Mouse (Mus musculus): ENCODE measurements at regions not wholly inside any gene's neighbourhood (a gene's known extent, or its start where the extent isn't known, plus 50 kb on each side); places are given as distances from the start of the nearest gene placed in this dataset.
"Not testable (repeated sequence)": the region's sequence is repeated elsewhere in the genome, so short reads cannot be mapped to it uniquely, and the experiment has no call there.

- no peaks in the 10 kb centered on the region for H3K27me3 ChIP-seq (ENCODE audit: control insufficient read depth, insufficient read depth, low read length, poor library complexity, severe bottlenecking)
- no peak overlapping the region for H3K9ac ChIP-seq (ENCODE audit: low read depth, poor library complexity, severe bottlenecking)
- no peaks in the 10 kb centered on the region for H3K4me1 ChIP-seq (ENCODE audit: control insufficient read depth, insufficient read depth, low read length)
- no peaks in the 10 kb centered on the region for H3K36me3 ChIP-seq (ENCODE audit: control insufficient read depth, insufficient read depth, low read length, poor library complexity, severe bottlenecking)
- H3K4me3 ChIP-seq (ENCODE audit: low read depth, low read length): no peak overlapping the region
- TF ChIP-seq CTCF (IDR thresholded peaks at IDR 0.05; ENCODE audit: low read depth, low read length) (no peak), EP300 (IDR thresholded peaks at IDR 0.05; ENCODE audit: insufficient read depth, low read depth, low read length) (no peak), POLR2A (IDR thresholded peaks at IDR 0.05; ENCODE audit: insufficient read depth, low read length) (no peak)
- H3K27ac ChIP-seq (ENCODE audit: insufficient read depth, low read length): no peak overlapping the region
- no peaks in the 10 kb centered on the region for H3K9me3 ChIP-seq (replicated peaks; ENCODE audit: control insufficient read depth, insufficient read depth, low read length, poor library complexity, severe bottlenecking)
Measured at GRCm38 (mm10) chrX:76123355-76123754, 140.7 kb upstream of the Cldn34b3 start.

- Histone ChIP-seq H3K4me1 (ENCODE audit: control insufficient read depth, insufficient read depth, low read length) (no peaks in the 10 kb centered on the region), H3K36me3 (ENCODE audit: control insufficient read depth, insufficient read depth, low read length, poor library complexity, severe bottlenecking) (no peaks in the 10 kb centered on the region), H3K27me3 (ENCODE audit: control insufficient read depth, insufficient read depth, low read length, poor library complexity, severe bottlenecking) (no peaks in the 10 kb centered on the region), H3K27ac (ENCODE audit: insufficient read depth, low read length) (no peak overlapping the region), H3K4me3 (ENCODE audit: low read depth, low read length) (no peak overlapping the region), H3K9me3 (replicated peaks; ENCODE audit: control insufficient read depth, insufficient read depth, low read length, poor library complexity, severe bottlenecking) (no peaks in the 10 kb centered on the region), H3K9ac (ENCODE audit: low read depth, poor library complexity, severe bottlenecking) (no peak overlapping the region)
- no peak for TF ChIP-seq EP300 (IDR thresholded peaks at IDR 0.05; ENCODE audit: insufficient read depth, low read depth, low read length)
- no peak for TF ChIP-seq POLR2A (IDR thresholded peaks at IDR 0.05; ENCODE audit: insufficient read depth, low read length)
- no peak for TF ChIP-seq CTCF (IDR thresholded peaks at IDR 0.05; ENCODE audit: low read depth, low read length)
Measured at GRCm38 (mm10) chrX:76137729-76138128, 126.4 kb upstream of the Cldn34b3 start.

GRCm38 (mm10) chrX:76141022-76141421, 123.1 kb upstream of the Cldn34b3 start:
- Histone ChIP-seq H3K27me3 (ENCODE audit: control insufficient read depth, insufficient read depth, low read length, poor library complexity, severe bottlenecking) (no peaks in the 10 kb centered on the region), H3K27ac (ENCODE audit: insufficient read depth, low read length) (no peak overlapping the region), H3K4me1 (ENCODE audit: control insufficient read depth, insufficient read depth, low read length) (no peaks in the 10 kb centered on the region), H3K36me3 (ENCODE audit: control insufficient read depth, insufficient read depth, low read length, poor library complexity, severe bottlenecking) (no peaks in the 10 kb centered on the region), H3K4me3 (ENCODE audit: low read depth, low read length) (no peak overlapping the region), H3K9me3 (replicated peaks; ENCODE audit: control insufficient read depth, insufficient read depth, low read length, poor library complexity, severe bottlenecking) (no peaks in the 10 kb centered on the region), H3K9ac (ENCODE audit: low read depth, poor library complexity, severe bottlenecking) (no peak overlapping the region)
- TF ChIP-seq EP300 (IDR thresholded peaks at IDR 0.05; ENCODE audit: insufficient read depth, low read depth, low read length): no peak
- no peak for TF ChIP-seq CTCF (IDR thresholded peaks at IDR 0.05; ENCODE audit: low read depth, low read length)
- TF ChIP-seq POLR2A (IDR thresholded peaks at IDR 0.05; ENCODE audit: insufficient read depth, low read length): no peak

GRCm38 (mm10) chrX:76174806-76175205, 89.3 kb upstream of the Cldn34b3 start:
- H3K9ac ChIP-seq (ENCODE audit: low read depth, poor library complexity, severe bottlenecking); H3K4me3 ChIP-seq (ENCODE audit: low read depth, low read length): not testable (repeated sequence)

GRCm38 (mm10) chrX:76181446-76182148, 82.5 kb upstream of the Cldn34b3 start:
- TF ChIP-seq EP300 (IDR thresholded peaks at IDR 0.05; ENCODE audit: insufficient read depth, low read depth, low read length) (no peak), POLR2A (IDR thresholded peaks at IDR 0.05; ENCODE audit: insufficient read depth, low read length) (no peak), CTCF (IDR thresholded peaks at IDR 0.05; ENCODE audit: low read depth, low read length) (no peak)
- no peaks in the 10 kb centered on the region for H3K4me1 ChIP-seq (ENCODE audit: control insufficient read depth, insufficient read depth, low read length)
- H3K27ac ChIP-seq (ENCODE audit: insufficient read depth, low read length): no peak overlapping the region
- H3K9me3 ChIP-seq (replicated peaks; ENCODE audit: control insufficient read depth, insufficient read depth, low read length, poor library complexity, severe bottlenecking): no peaks in the 10 kb centered on the region
- H3K4me3 ChIP-seq (ENCODE audit: low read depth, low read length): no peak overlapping the region
- H3K9ac ChIP-seq (ENCODE audit: low read depth, poor library complexity, severe bottlenecking): no peak overlapping the region
- no peaks in the 10 kb centered on the region for H3K27me3 ChIP-seq (ENCODE audit: control insufficient read depth, insufficient read depth, low read length, poor library complexity, severe bottlenecking)
- no peaks in the 10 kb centered on the region for H3K36me3 ChIP-seq (ENCODE audit: control insufficient read depth, insufficient read depth, low read length, poor library complexity, severe bottlenecking)

More at GRCm38 (mm10) chrX:76174806-76175205, 89.3 kb upstream of the Cldn34b3 start:
- not testable (repeated sequence) for H3K4me1 ChIP-seq (ENCODE audit: control insufficient read depth, insufficient read depth, low read length); H3K27me3 ChIP-seq (ENCODE audit: control insufficient read depth, insufficient read depth, low read length, poor library complexity, severe bottlenecking); H3K9me3 ChIP-seq (replicated peaks; ENCODE audit: control insufficient read depth, insufficient read depth, low read length, poor library complexity, severe bottlenecking); H3K27ac ChIP-seq (ENCODE audit: insufficient read depth, low read length); H3K36me3 ChIP-seq (ENCODE audit: control insufficient read depth, insufficient read depth, low read length, poor library complexity, severe bottlenecking)

GRCm38 (mm10) chrX:76200607-76201006, 63.5 kb upstream of the Cldn34b3 start:
- no peak overlapping the region for H3K27ac ChIP-seq (ENCODE audit: insufficient read depth, low read length)
- no peaks in the 10 kb centered on the region for H3K27me3 ChIP-seq (ENCODE audit: control insufficient read depth, insufficient read depth, low read length, poor library complexity, severe bottlenecking)
- no peak overlapping the region for H3K4me3 ChIP-seq (ENCODE audit: low read depth, low read length)
- no peak overlapping the region for H3K9ac ChIP-seq (ENCODE audit: low read depth, poor library complexity, severe bottlenecking)
- no peaks in the 10 kb centered on the region for H3K4me1 ChIP-seq (ENCODE audit: control insufficient read depth, insufficient read depth, low read length)
- no peaks in the 10 kb centered on the region for H3K36me3 ChIP-seq (ENCODE audit: control insufficient read depth, insufficient read depth, low read length, poor library complexity, severe bottlenecking)
- no peaks in the 10 kb centered on the region for H3K9me3 ChIP-seq (replicated peaks; ENCODE audit: control insufficient read depth, insufficient read depth, low read length, poor library complexity, severe bottlenecking)
- TF ChIP-seq EP300 (IDR thresholded peaks at IDR 0.05; ENCODE audit: insufficient read depth, low read depth, low read length) (no peak), POLR2A (IDR thresholded peaks at IDR 0.05; ENCODE audit: insufficient read depth, low read length) (no peak), CTCF (IDR thresholded peaks at IDR 0.05; ENCODE audit: low read depth, low read length) (no peak)

Measured in ES-Bruce4 (cell line).